Mouse (Mus musculus) adrenal gland, postnatal 25 days (tissue): ENCODE results near the gene Hoxa3. TPM values are rescaled to one million over a fixed set of nuclear protein-coding genes. Genes with fewer than 3 reads are reported as not detected.

Source experiments
- DNase-seq: peaks from one replicate; pipeline ENCODE4 v3.0.0; 2021; ENCODE audit warnings: mixed read lengths
- total RNA-seq: library from RNA; stranded (reverse); gene quantifications from 2 replicates; pipeline ENCODE4 v1.2.3, GENCODE M21; 2021

Gene Hoxa3
- total RNA-seq, 1 experiment from 2014 or later = 6.3 TPM

GRCm38 (mm10) chr6:52167736-52168161, 45.4 kb downstream of the Hoxa3 start:
- no peak for DNase-seq

GRCm38 (mm10) chr6:52167176-52167575, 46.0 kb downstream of the Hoxa3 start:
- no peak for DNase-seq

GRCm38 (mm10) chr6:52166431-52167077, 46.6 kb downstream of the Hoxa3 start:
- no peak for DNase-seq

DNA sequence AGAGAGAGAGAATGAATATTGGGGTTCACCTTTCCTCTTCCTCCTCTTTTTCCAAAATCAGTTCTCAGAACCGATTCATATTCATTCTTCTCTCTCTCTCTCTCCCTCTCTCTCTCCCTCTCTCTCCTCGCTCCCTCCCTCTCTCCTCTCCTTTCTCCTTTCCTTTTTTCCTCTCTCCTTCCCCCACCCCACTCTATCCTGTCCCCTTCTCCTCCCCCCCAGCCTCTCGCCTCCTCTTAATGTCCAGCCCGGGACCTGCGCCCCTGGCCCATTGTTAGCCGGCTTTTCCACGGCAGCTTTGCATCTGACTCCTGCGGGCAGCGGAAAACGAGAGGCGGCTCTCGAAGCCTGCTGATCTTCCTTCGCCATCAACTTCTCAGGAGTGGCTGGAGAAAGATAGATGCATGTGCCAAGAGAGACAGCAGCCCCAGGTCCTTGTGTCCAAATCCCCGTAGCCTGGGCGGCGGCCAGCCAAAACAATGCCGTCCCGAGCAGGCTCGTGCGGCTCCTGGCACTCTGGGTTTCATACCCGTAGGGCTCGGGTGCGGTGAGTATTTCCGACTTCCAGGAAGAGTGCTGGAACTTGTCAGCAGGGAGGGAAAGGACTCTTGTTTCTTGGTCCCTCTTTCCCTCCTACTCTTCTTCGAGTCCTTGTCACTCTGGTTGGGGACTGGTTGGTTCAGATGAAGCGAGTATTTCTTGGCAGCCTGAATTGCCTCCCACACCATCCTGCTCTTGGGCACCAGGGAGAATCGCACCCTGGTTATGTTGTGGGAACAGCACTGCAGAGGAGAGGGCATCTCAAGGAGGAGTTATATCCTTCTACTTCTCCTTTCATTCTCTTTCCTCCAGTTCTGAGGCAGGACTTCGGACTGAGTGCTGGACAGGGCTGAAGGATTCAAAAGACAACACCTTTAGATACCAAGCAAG, 47.4 kb downstream of the Hoxa3 start:
- peak; percentile 56 for DNase-seq

- DNase-seq = peak; percentile 45
These were observed 48.3 kb downstream of the Hoxa3 start, which contains the start of gene Hoxa2 for GRCm38 (mm10) chr6:52164626-52165440. Gene Hoxa2, minus strand, starts transcription at chr6:52164831.

- DNase-seq = peak; percentile 36
These were observed 49.0 kb downstream of the Hoxa3 start for GRCm38 (mm10) chr6:52164051-52164625.

- no peak for DNase-seq
These were observed 49.6 kb downstream of the Hoxa3 start for GRCm38 (mm10) chr6:52163366-52164031.

GRCm38 (mm10) chr6:52162611-52163365, 50.3 kb downstream of the Hoxa3 start:
- DNase-seq = no peak

GRCm38 (mm10) chr6:52162093-52162380, 51.1 kb downstream of the Hoxa3 start:
- DNase-seq = no peak

GRCm38 (mm10) chr6:52161336-52162092, 51.6 kb downstream of the Hoxa3 start:
- no peak for DNase-seq

DNA sequence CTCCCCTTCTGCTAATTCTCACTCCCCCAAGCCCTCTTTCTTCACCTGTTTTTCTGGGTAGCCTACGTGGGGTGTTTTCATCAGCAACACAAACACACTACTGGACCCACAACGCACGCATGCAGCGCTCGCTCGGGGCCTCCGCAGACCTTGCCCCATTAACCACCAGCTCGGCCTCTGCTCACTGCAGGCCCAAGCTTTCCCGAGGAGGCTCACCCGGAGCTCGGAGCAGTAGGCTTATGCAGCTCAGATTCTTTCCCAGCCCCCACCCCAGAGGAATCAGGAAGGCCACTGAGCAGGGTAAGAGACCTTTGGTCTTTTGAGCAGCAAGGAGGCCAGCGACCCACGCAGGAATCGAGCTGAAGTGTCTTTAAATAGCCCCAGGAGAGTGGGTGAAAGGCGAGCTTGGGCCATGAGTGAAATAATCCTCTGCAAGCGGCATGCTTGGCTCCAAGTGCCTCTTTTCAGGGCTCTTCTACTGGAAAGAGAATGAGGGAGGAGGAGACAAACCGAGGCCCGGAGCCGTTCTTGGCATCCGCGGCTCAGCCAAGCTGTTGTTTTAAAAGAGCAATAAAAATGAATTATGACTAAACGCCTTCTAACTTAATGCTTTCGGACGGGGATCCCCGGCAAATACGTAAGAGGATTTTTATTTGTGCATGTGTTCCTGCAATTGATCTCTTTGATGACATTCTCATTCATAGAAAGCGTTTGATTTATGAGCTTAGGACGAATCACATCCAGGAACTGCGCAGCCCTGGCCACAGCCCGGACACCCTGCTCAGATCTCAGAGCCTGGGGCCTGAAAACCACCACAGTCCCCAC, 52.4 kb downstream of the Hoxa3 start:
- peak; percentile 52 for DNase-seq

GRCm38 (mm10) chr6:52159979-52160378, 53.2 kb downstream of the Hoxa3 start:
- DNase-seq = no peak

- peak; percentile 45 for DNase-seq
These were observed 53.9 kb downstream of the Hoxa3 start for GRCm38 (mm10) chr6:52159164-52159761.

DNA sequence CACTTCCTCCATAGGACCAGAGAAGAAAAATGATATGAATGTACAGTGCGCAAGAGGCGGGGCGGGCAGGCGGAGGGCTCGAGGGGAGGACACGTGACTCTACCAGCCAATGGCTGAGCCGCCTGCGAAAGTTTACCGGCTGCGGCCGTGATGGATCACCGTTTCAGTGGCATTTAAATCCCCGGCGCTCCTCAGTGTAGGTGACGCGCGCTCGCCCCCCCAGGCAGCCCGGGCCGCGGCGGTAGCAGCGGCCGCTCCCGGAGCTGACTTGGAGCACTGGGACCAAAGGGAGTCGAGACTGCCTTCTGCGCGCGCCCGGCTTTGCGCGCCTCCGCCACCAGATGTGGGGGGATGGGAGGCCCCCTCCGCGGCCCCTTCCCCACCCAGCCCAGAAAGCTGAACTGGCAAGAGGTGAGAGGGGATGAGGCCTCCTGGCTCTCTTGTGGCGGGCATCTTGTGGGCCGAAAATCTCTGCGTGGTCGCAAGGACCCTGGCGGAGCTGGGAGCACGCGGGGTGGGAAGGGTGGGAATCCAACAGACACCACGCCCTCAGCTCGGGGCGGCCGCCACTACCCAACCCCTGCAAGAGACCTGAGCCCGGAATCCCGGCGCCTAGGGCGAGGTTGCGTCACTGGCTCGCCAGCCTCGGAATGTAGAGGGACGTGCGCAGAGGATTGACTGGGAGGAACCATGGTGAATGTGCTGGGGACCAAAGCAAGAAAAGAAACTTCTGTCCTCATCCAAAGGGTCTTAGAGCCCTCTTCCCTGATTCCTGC, 54.7 kb downstream of the Hoxa3 start, which contains the start of gene Hoxa1:
Hoxa1 (minus strand) TSS at position 42 of the 776 bp plus-strand sequence.
- peak; percentile 90 for DNase-seq

GRCm38 (mm10) chr6:52157466-52158275, 55.5 kb downstream of the Hoxa3 start:
- DNase-seq = peak; percentile 32

- DNase-seq = no peak
These were observed 56.5 kb downstream of the Hoxa3 start for GRCm38 (mm10) chr6:52156551-52157200.
